Comparison of ENCODE assay signal across 8 mouse cellular contexts in the genomic region with DNA sequence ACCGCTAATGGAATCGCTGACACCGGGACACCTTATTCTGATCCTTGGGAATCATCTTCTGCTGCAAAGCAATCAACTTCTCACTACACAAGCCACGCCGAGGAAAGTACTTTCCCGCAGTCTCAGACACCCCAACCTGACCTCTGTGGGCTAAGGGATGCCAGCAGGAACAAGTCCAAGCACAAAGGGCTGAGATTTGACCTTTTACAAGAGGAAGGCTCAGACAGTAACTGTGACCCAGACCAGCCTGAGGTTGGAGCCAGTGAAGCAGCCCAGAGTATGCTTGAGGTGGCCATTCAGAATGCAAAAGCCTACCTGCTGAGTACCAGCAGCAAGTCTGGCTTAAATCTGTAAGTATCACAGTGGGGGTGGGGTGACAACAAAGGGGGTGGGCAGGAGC. TPM values are rescaled to one million over a fixed set of nuclear protein-coding genes. Genes with fewer than 3 reads are reported as not detected.
A peak's percentile ranks its signal among the peaks of the same experiment; 100 is the strongest.
DNase-seq lines count a peak whose midpoint lies in the region; ATAC-seq lines count a peak whose summit lies in the region.
"Had no signal": no experiment of that assay in that cellular context is flagged by ENCODE, and none has a peak within 500 bp of the region (broad histone marks: within the 10 kb centered on the region; RNA-seq: fewer than 3 reads in every experiment).

No protein-coding gene starts in this region.

- no peaks in the 10 kb centered on the region for H3K27me3 ChIP-seq in forebrain, embryonic 14.5 days (replicated peaks; ENCODE audit: control insufficient read depth, insufficient read depth, low read length)
- H3K27me3 ChIP-seq in limb, embryonic 12.5 days, result no peaks in the 10 kb centered on the region
- H3K27me3 ChIP-seq in stomach, embryonic 14.5 days (ENCODE audit: control insufficient read depth, insufficient read depth, low read length), result no peaks in the 10 kb centered on the region

- no peak overlapping the region for H3K9ac ChIP-seq in forebrain, embryonic 14.5 days (ENCODE audit: low read length)
- peak overlapping the region; percentile 35; the same call in 1 of the 2 replicates for H3K9ac ChIP-seq in limb, embryonic 12.5 days (replicated peaks)
- no peak overlapping the region for H3K9ac ChIP-seq in stomach, embryonic 14.5 days (replicated peaks; ENCODE audit: low read depth, low read length)

- peak overlapping the region; percentile 32 for H3K4me3 ChIP-seq in forebrain, embryonic 14.5 days (ENCODE audit: low read depth, low read length)
- H3K4me3 ChIP-seq in limb, embryonic 12.5 days (replicated peaks), result peak overlapping the region; percentile 37
- peak overlapping the region; percentile 32 for H3K4me3 ChIP-seq in stomach, embryonic 14.5 days (ENCODE audit: low read depth, low read length)

- DNase-seq in ovary, postnatal 10 days (ENCODE audit: low spot score), result peak; percentile 1
- no peak for DNase-seq in ovary, postnatal 14 days (ENCODE audit: low spot score)
- no peak for DNase-seq in forebrain, embryonic 14.5 days (ENCODE audit: low spot score)
- DNase-seq in gastrocnemius, postnatal 25 days, result no peak
- DNase-seq in layer of hippocampus, postnatal 14 days (ENCODE audit: low spot score in 2 of 2), result no peak

- no peaks in the 10 kb centered on the region for H3K36me3 ChIP-seq in forebrain, embryonic 14.5 days (ENCODE audit: control insufficient read depth, insufficient read depth, low read length)
- no peaks in the 10 kb centered on the region for H3K36me3 ChIP-seq in limb, embryonic 12.5 days
- no peaks in the 10 kb centered on the region for H3K36me3 ChIP-seq in stomach, embryonic 14.5 days (ENCODE audit: control insufficient read depth, insufficient read depth, low read length)

- no peak overlapping the region for H3K27ac ChIP-seq in forebrain, embryonic 14.5 days (ENCODE audit: low read depth, low read length)
- no peak overlapping the region for H3K27ac ChIP-seq in limb, embryonic 12.5 days
- no peak overlapping the region for H3K27ac ChIP-seq in stomach, embryonic 14.5 days (ENCODE audit: low read length)

- ATAC-seq in forebrain, embryonic 14.5 days, result peak; percentile 24; the same call in 1 of the 2 replicates
- ATAC-seq in limb, embryonic 12.5 days (ENCODE audit: insufficient number of reproducible peaks, insufficient read depth, low FRiP score, low TSS enrichment, low read depth), result 0 out of 2 replicates have a peak, but pooled peaks have one; percentile 37
- ATAC-seq in stomach, embryonic 14.5 days (ENCODE audit: insufficient number of reproducible peaks, insufficient read depth, low FRiP score, low read depth), result no peak

- H3K9me3 ChIP-seq in forebrain, embryonic 14.5 days (replicated peaks; ENCODE audit: control insufficient read depth, low read length), result no peaks in the 10 kb centered on the region
- no peaks in the 10 kb centered on the region for H3K9me3 ChIP-seq in limb, embryonic 12.5 days
- no peaks in the 10 kb centered on the region for H3K9me3 ChIP-seq in stomach, embryonic 14.5 days (ENCODE audit: control insufficient read depth, low read depth, low read length)

- no peaks in the 10 kb centered on the region for H3K4me1 ChIP-seq in forebrain, embryonic 14.5 days (ENCODE audit: control insufficient read depth, insufficient read depth, low read length)
- H3K4me1 ChIP-seq in limb, embryonic 12.5 days (replicated peaks), result peaks cover 5% of the 10 kb centered on the region; the same call in 1 of the 2 replicates
- no peaks in the 10 kb centered on the region for H3K4me1 ChIP-seq in stomach, embryonic 14.5 days (ENCODE audit: control insufficient read depth, insufficient read depth, low read length)

- 3% methylated on average over 6 of the region's 6 CpGs for WGBS in forebrain, embryonic 14.5 days
- 7% methylated on average over 6 of the region's 6 CpGs for WGBS in limb, embryonic 12.5 days
- WGBS in stomach, embryonic 14.5 days, result 6% methylated on average over 6 of the region's 6 CpGs

- peak overlapping the region; percentile 52 for H3K4me2 ChIP-seq in forebrain, embryonic 14.5 days (ENCODE audit: low read length)
- peak overlapping the region; percentile 68 for H3K4me2 ChIP-seq in limb, embryonic 12.5 days
- peak overlapping the region; percentile 66 for H3K4me2 ChIP-seq in stomach, embryonic 14.5 days (replicated peaks; ENCODE audit: low read depth, low read length)

RNA-seq across cellular contexts. Expression of a gene that starts 0.6 kb away (rescaled TPM):
- 0.39 and 0.94 TPM in 2 replicates for polyA plus RNA-seq in forebrain, embryonic 14.5 days (2014; fragmentation: Nextera tagmentation; extraction: Ambion mirVana)
- 0.05 TPM in 1 of 2 replicates, not detected in the other for polyA plus RNA-seq in limb, embryonic 12.5 days (2016; fragmentation: Nextera tagmentation; extraction: Ambion mirVana)
- 0.14 TPM in 1 of 2 replicates, not detected in the other for polyA plus RNA-seq in stomach, embryonic 14.5 days (2014; fragmentation: Nextera tagmentation; extraction: Ambion mirVana)
- not detected for total RNA-seq in gastrocnemius, postnatal 25 days (2021)
- total RNA-seq in layer of hippocampus, postnatal 14 days (2021), result 1 to 10 TPM; 4.9 to 6.1 TPM
- total RNA-seq: common myeloid progenitor, adult 5-6 weeks had no signal

RNA-seq across cellular contexts. Expression of a gene that starts 45.6 kb away (rescaled TPM):
- polyA plus RNA-seq in forebrain, embryonic 14.5 days (2014; fragmentation: Nextera tagmentation; extraction: Ambion mirVana), result 21.4 and 22.8 TPM in 2 replicates
- 28.0 and 28.1 TPM in 2 replicates for polyA plus RNA-seq in limb, embryonic 12.5 days (2016; fragmentation: Nextera tagmentation; extraction: Ambion mirVana)
- 25.9 and 26.5 TPM in 2 replicates for polyA plus RNA-seq in stomach, embryonic 14.5 days (2014; fragmentation: Nextera tagmentation; extraction: Ambion mirVana)
- 1 to 10 TPM; 5.4 to 6.7 TPM for total RNA-seq in gastrocnemius, postnatal 25 days (2021)
- total RNA-seq in layer of hippocampus, postnatal 14 days (2021), result 10 to 100 TPM; 11.7 to 14.3 TPM

RNA-seq across cellular contexts. Expression of a gene that starts 48.0 kb away (rescaled TPM):
- not detected in 2 replicates for polyA plus RNA-seq in forebrain, embryonic 14.5 days (2014; fragmentation: Nextera tagmentation; extraction: Ambion mirVana)
- polyA plus RNA-seq in limb, embryonic 12.5 days (2016; fragmentation: Nextera tagmentation; extraction: Ambion mirVana), result not detected in 2 replicates
- polyA plus RNA-seq in stomach, embryonic 14.5 days (2014; fragmentation: Nextera tagmentation; extraction: Ambion mirVana), result not detected in 2 replicates
- not detected for total RNA-seq in gastrocnemius, postnatal 25 days (2021)
- not detected for total RNA-seq in layer of hippocampus, postnatal 14 days (2021)
- total RNA-seq: common myeloid progenitor, adult 5-6 weeks had no signal
